Mouse (Mus musculus) heart, postnatal 0 days (tissue): ENCODE results near the gene Dpt.

Source experiments
- CTCF ChIP-seq: IDR thresholded peaks from 2 replicates; pipeline ENCODE4 v1.5.1; 2016; ENCODE audit warnings: antibody characterized with exemption, control low read depth, low read depth
- EP300 ChIP-seq: IDR thresholded peaks from 2 replicates; pipeline ENCODE4 v1.6.1; 2016; ENCODE audit warnings: antibody characterized with exemption, low read depth

GRCm38 (mm10) chr1:164811296-164811695, 14.9 kb downstream of the Dpt start:
- TF ChIP-seq EP300 (no peak), CTCF (no peak)
